Mouse (Mus musculus) stomach, embryonic 16.5 days (tissue): ENCODE data around the gene Ankrd33. TPM values are rescaled to one million over a fixed set of nuclear protein-coding genes. Genes with fewer than 3 reads are reported as not detected.

Experiments
- ATAC-seq: fragments of 200-750 bp; cut with Nextera tagmentation; 2 replicates; pipeline ENCODE4 v1.8.0; 2017; ENCODE audit warnings: moderate number of reproducible peaks, moderate TSS enrichment; ENCODE audit not compliant: insufficient read depth, low FRiP score
- H3K27ac ChIP-seq: fragments of 300-500 bp; sonication (generic); 2 replicates; pipeline ENCODE4 v1.5.1; 2014; ENCODE audit warnings: low read length
- H3K27me3 ChIP-seq: fragments of 300-500 bp; sonication (generic); 2 replicates; pipeline ENCODE4 v1.6.1; 2014; ENCODE audit warnings: low read length, control low read depth, mixed read lengths; ENCODE audit not compliant: control insufficient read depth, insufficient read depth
- H3K36me3 ChIP-seq: fragments of 300-500 bp; sonication (generic); 2 replicates; pipeline ENCODE4 v1.6.1; 2014; ENCODE audit warnings: low read length; ENCODE audit not compliant: control insufficient read depth, insufficient read depth
- H3K4me1 ChIP-seq: fragments of 300-500 bp; sonication (generic); 2 replicates; pipeline ENCODE4 v1.6.1; 2014; ENCODE audit warnings: low read length, control low read depth, mixed read lengths; ENCODE audit not compliant: control insufficient read depth, insufficient read depth
- H3K4me2 ChIP-seq: fragments of 300-500 bp; sonication (generic); 2 replicates; pipeline ENCODE4 v1.6.1; 2014; ENCODE audit warnings: low read depth, low read length, mixed read lengths
- H3K4me3 ChIP-seq: fragments of 300-500 bp; sonication (generic); replicated peaks from 2 replicates; pipeline ENCODE4 v1.5.1; 2014; ENCODE audit warnings: mild to moderate bottlenecking, low read length
- H3K9ac ChIP-seq: fragments of 300-500 bp; sonication (generic); 2 replicates; pipeline ENCODE4 v1.6.1; 2014; ENCODE audit warnings: low read length
- H3K9me3 ChIP-seq: fragments of 300-500 bp; sonication (generic); replicated peaks from 2 replicates; pipeline ENCODE4 v1.6.1; 2016; ENCODE audit warnings: low read length, control low read depth; ENCODE audit not compliant: control insufficient read depth
- WGBS: fragments of 180-500 bp; shearing (Covaris S2); extraction: QIAGEN DNeasy Blood & Tissue Kit; methylation state at CpG from one replicate; pipeline ENCODE4 v1.1.7; 2014; 5-methylcytosine and 5-hydroxymethylcytosine counted together
- polyA plus RNA-seq: library from polyadenylated mRNA; unstranded; fragments of >200 nt; fragmentation: Nextera tagmentation; extraction: Ambion mirVana; gene quantifications from 2 replicates; pipeline ENCODE4 v1.2.1, GENCODE M21; 2015

Ankrd33 gene
- polyA plus RNA-seq: not detected in 2 replicates

GRCm38 (mm10) chr15:101115511-101116110 is at the start of gene Ankrd33:
Gene Ankrd33 (plus strand): TSS chr15:101115755.
- Histone ChIP-seq H3K36me3 (no peaks in the 10 kb centered on the region), H3K4me1 (peaks cover 14% of the 10 kb centered on the region), H3K4me3 (no peak within 1 kb of the TSS), H3K4me2 (no peak within 1 kb of the TSS), H3K9ac (no peak within 1 kb of the TSS), H3K9me3 (no peaks in the 10 kb centered on the region), H3K27me3 (no peaks in the 10 kb centered on the region), H3K27ac (no peak within 1 kb of the TSS)
- ATAC-seq: no peak
- 69% methylated on average over 5 of the region's 5 CpGs for WGBS

- ATAC-seq: no peak
- WGBS: 41% methylated on average over 6 of the region's 6 CpGs
- Histone ChIP-seq H3K27me3 (no peaks in the 10 kb centered on the region), H3K4me3 (no peak overlapping the region), H3K36me3 (no peaks in the 10 kb centered on the region), H3K9me3 (no peaks in the 10 kb centered on the region), H3K9ac (peak overlapping the region; percentile 41; the same call in 1 of the 2 replicates), H3K4me2 (0 out of 2 replicates have a peak overlapping the region, but pooled peaks have one; percentile 3), H3K4me1 (peaks cover 64% of the 10 kb centered on the region), H3K27ac (no peak overlapping the region)
Measured at GRCm38 (mm10) chr15:101066364-101066847, 49.1 kb upstream of the Ankrd33 start.

- WGBS: 23% methylated on average over 7 of the region's 9 CpGs
- H3K4me1 ChIP-seq: peaks cover 68% of the 10 kb centered on the region
- no peaks in the 10 kb centered on the region for H3K36me3 ChIP-seq
- no peak overlapping the region for H3K4me3 ChIP-seq
- no peaks in the 10 kb centered on the region for H3K9me3 ChIP-seq
- ATAC-seq: no peak
- H3K27me3 ChIP-seq: no peaks in the 10 kb centered on the region
- H3K27ac ChIP-seq: peak overlapping the region; percentile 77
- no peak overlapping the region; the same call in 1 of the 2 replicates for H3K4me2 ChIP-seq
- peak overlapping the region; percentile 48 for H3K9ac ChIP-seq
Measured at GRCm38 (mm10) chr15:101066920-101067696, 48.4 kb upstream of the Ankrd33 start.

- Histone ChIP-seq H3K4me3 (no peak overlapping the region), H3K27me3 (no peaks in the 10 kb centered on the region), H3K9ac (no peak overlapping the region), H3K4me2 (no peak overlapping the region), H3K4me1 (peaks cover 73% of the 10 kb centered on the region), H3K27ac (peak overlapping the region; percentile 88), H3K36me3 (no peaks in the 10 kb centered on the region), H3K9me3 (no peaks in the 10 kb centered on the region)
- 0 out of 2 replicates have a peak, but pooled peaks have one; percentile 47 for ATAC-seq
- WGBS: 31% methylated on average over 3 of the region's 3 CpGs
Measured at GRCm38 (mm10) chr15:101068029-101068428, 47.5 kb upstream of the Ankrd33 start.

- ATAC-seq: no peak
- Histone ChIP-seq H3K4me3 (no peak overlapping the region), H3K27me3 (no peaks in the 10 kb centered on the region), H3K27ac (peak overlapping the region; percentile 88), H3K36me3 (no peaks in the 10 kb centered on the region), H3K9me3 (no peaks in the 10 kb centered on the region), H3K4me1 (peaks cover 74% of the 10 kb centered on the region), H3K4me2 (no peak overlapping the region), H3K9ac (peak overlapping the region; percentile 47)
- WGBS: 65% methylated on average over 4 of the region's 4 CpGs
Measured at GRCm38 (mm10) chr15:101068671-101069070, 46.9 kb upstream of the Ankrd33 start.

- no peaks in the 10 kb centered on the region for H3K27me3 ChIP-seq
- no peak overlapping the region for H3K4me2 ChIP-seq
- 56% methylated on average over 9 of the region's 9 CpGs for WGBS
- no peaks in the 10 kb centered on the region for H3K9me3 ChIP-seq
- no peaks in the 10 kb centered on the region for H3K36me3 ChIP-seq
- peak overlapping the region; percentile 43 for H3K9ac ChIP-seq
- peaks cover 77% of the 10 kb centered on the region for H3K4me1 ChIP-seq
- peak overlapping the region; percentile 88 for H3K27ac ChIP-seq
- H3K4me3 ChIP-seq: no peak overlapping the region
- no peak for ATAC-seq
Measured at GRCm38 (mm10) chr15:101069641-101070190, 45.8 kb upstream of the Ankrd33 start.

- Histone ChIP-seq H3K36me3 (no peaks in the 10 kb centered on the region), H3K27ac (peak overlapping the region; percentile 88), H3K27me3 (no peaks in the 10 kb centered on the region), H3K4me1 (peaks cover 73% of the 10 kb centered on the region), H3K9me3 (no peaks in the 10 kb centered on the region), H3K9ac (peak overlapping the region; percentile 43; the same call in 1 of the 2 replicates), H3K4me2 (peak overlapping the region; percentile 30), H3K4me3 (no peak overlapping the region)
- 26% methylated on average over 5 of the region's 5 CpGs for WGBS
- ATAC-seq: peak; percentile 80
Measured at GRCm38 (mm10) chr15:101070762-101071161, 44.8 kb upstream of the Ankrd33 start.

GRCm38 (mm10) chr15:101072736-101073135 is 42.8 kb upstream of the Ankrd33 start:
- peaks cover 69% of the 10 kb centered on the region for H3K4me1 ChIP-seq
- no peaks in the 10 kb centered on the region for H3K27me3 ChIP-seq
- H3K27ac ChIP-seq: peak overlapping the region; percentile 15; the same call in 1 of the 2 replicates
- H3K9ac ChIP-seq: no peak overlapping the region
- H3K4me2 ChIP-seq: no peak overlapping the region
- H3K4me3 ChIP-seq: no peak overlapping the region
- WGBS: 70% methylated on average over 2 of the region's 2 CpGs
- no peaks in the 10 kb centered on the region for H3K9me3 ChIP-seq
- no peaks in the 10 kb centered on the region for H3K36me3 ChIP-seq
- no peak for ATAC-seq

- 85% methylated on average over 5 of the region's 5 CpGs for WGBS
- Histone ChIP-seq H3K4me1 (peaks cover 55% of the 10 kb centered on the region), H3K36me3 (no peaks in the 10 kb centered on the region)
Measured at GRCm38 (mm10) chr15:101074067-101074466, 41.5 kb upstream of the Ankrd33 start.

More at GRCm38 (mm10) chr15:101074067-101074466, 41.5 kb upstream of the Ankrd33 start:
- H3K9me3 ChIP-seq: no peaks in the 10 kb centered on the region
- no peak overlapping the region for H3K27ac ChIP-seq
- no peak for ATAC-seq
- no peaks in the 10 kb centered on the region for H3K27me3 ChIP-seq
- H3K4me2 ChIP-seq: no peak overlapping the region
- 0 out of 2 replicates have a peak overlapping the region, but pooled peaks have one; percentile 12 for H3K9ac ChIP-seq
- H3K4me3 ChIP-seq: no peak overlapping the region
